Mouse (Mus musculus): ENCODE results near the gene Cfap74.
A peak's percentile ranks its signal among the peaks of the same experiment; 100 is the strongest.

- TF ChIP-seq EP300 (IDR thresholded peaks at IDR 0.05; ENCODE audit: low read depth) (no peak), CTCF (IDR thresholded peaks at IDR 0.05; ENCODE audit: low read depth) (peak; percentile 33; the same call in 1 of the 2 replicates)
These were observed 314 bp upstream of the Cfap74 start for GRCm38 (mm10) chr4:155408695-155409057.

Measured in heart, postnatal 0 days (tissue).